Comparison of ENCODE assay signal across 8 mouse cellular contexts in the genomic region with DNA sequence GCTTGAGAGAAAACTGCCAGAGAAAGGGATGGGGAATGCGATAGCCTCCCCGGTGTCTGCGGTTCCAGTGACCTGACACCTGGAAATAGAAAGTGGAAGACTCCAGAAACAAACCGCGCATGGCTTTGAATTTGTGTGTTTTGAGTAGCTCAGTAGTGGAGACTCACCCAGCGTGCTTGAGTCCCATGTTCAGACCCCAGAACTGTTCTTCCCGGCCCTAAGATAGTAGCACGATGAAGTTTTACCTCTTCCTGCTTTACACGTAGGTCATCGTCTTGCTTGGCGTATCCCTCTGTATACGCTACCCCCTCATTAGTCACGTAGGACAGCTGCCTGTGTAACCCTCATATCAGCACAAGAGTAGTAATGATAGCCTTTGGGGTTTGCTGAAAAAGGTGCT. TPM values are rescaled to one million over a fixed set of nuclear protein-coding genes. Genes with fewer than 3 reads are reported as not detected.
DNase-seq lines count a peak whose midpoint lies in the region; ATAC-seq and TF ChIP-seq lines count a peak whose summit lies in the region.

No protein-coding gene starts in this region.

- H3K9ac ChIP-seq in heart, postnatal 0 days (replicated peaks; ENCODE audit: low read depth, low read length) = peak overlapping the region; percentile 88
- peak overlapping the region; percentile 92 for H3K9ac ChIP-seq in hindbrain, embryonic 11.5 days (ENCODE audit: low read depth, low read length)

- H3K27ac ChIP-seq in heart, postnatal 0 days (ENCODE audit: low read depth) = peak overlapping the region; percentile 89
- H3K27ac ChIP-seq in hindbrain, embryonic 11.5 days (ENCODE audit: low read depth, low read length) = peak overlapping the region; percentile 87

- no peak for TF ChIP-seq EP300 in heart, postnatal 0 days (IDR thresholded peaks at IDR 0.05; ENCODE audit: low read depth)

- no peaks in the 10 kb centered on the region for H3K27me3 ChIP-seq in heart, postnatal 0 days (ENCODE audit: control insufficient read depth, insufficient read depth, low read length)
- H3K27me3 ChIP-seq in hindbrain, embryonic 11.5 days (ENCODE audit: control insufficient read depth, insufficient read depth, low read length) = no peaks in the 10 kb centered on the region
- H3K27me3 ChIP-seq in megakaryocyte, embryonic 14.5 days (replicated peaks) = no peaks in the 10 kb centered on the region

- intact Hi-C loops in heart, postnatal 10 days (cut with DNase I) = loop anchor here (5.0 kb wide), 1 partner anchor 54 kb away; no protein-coding TSS in a partner anchor

- TF ChIP-seq CTCF in heart, postnatal 0 days (IDR thresholded peaks at IDR 0.05; ENCODE audit: low read depth) = no peak

- no peaks in the 10 kb centered on the region for H3K36me3 ChIP-seq in heart, postnatal 0 days (replicated peaks; ENCODE audit: control insufficient read depth, insufficient read depth, low read length)
- no peaks in the 10 kb centered on the region for H3K36me3 ChIP-seq in hindbrain, embryonic 11.5 days (ENCODE audit: control insufficient read depth, insufficient read depth, low read length)
- peaks cover 35% of the 10 kb centered on the region for H3K36me3 ChIP-seq in megakaryocyte, embryonic 14.5 days (replicated peaks; ENCODE audit: low read length)

- ATAC-seq in heart, postnatal 0 days (ENCODE audit: insufficient read depth, low read depth) = 0 out of 2 replicates have a peak, but pooled peaks have one; percentile 5
- peak; percentile 21 for ATAC-seq in activated CD4-positive, CD25-positive, alpha-beta regulatory T cell, adult 4 months
- ATAC-seq in hindbrain, embryonic 11.5 days (ENCODE audit: low FRiP score) = no peak; the same call in 1 of the 2 replicates

- H3K9me3 ChIP-seq in heart, postnatal 0 days (replicated peaks; ENCODE audit: control insufficient read depth, low read length) = no peaks in the 10 kb centered on the region
- H3K9me3 ChIP-seq in hindbrain, embryonic 11.5 days (ENCODE audit: control insufficient read depth, low read length) = no peaks in the 10 kb centered on the region
- H3K9me3 ChIP-seq in megakaryocyte, embryonic 14.5 days = no peaks in the 10 kb centered on the region

- WGBS in heart, postnatal 0 days = 1% methylated on average over 13 of the region's 13 CpGs
- 13% methylated on average over 13 of the region's 13 CpGs for WGBS in hindbrain, embryonic 11.5 days

- H3K4me3 ChIP-seq in heart, postnatal 0 days (ENCODE audit: low read depth, low read length) = peak overlapping the region; percentile 87
- H3K4me3 ChIP-seq in hindbrain, embryonic 11.5 days (ENCODE audit: low read depth, low read length) = peak overlapping the region; percentile 79
- peak overlapping the region; percentile 93 for H3K4me3 ChIP-seq in megakaryocyte, embryonic 14.5 days (replicated peaks)

- H3K4me2 ChIP-seq in heart, postnatal 0 days (ENCODE audit: low read depth, low read length) = peak overlapping the region; percentile 85
- H3K4me2 ChIP-seq in hindbrain, embryonic 11.5 days (replicated peaks; ENCODE audit: low read depth, low read length) = peak overlapping the region; percentile 87

- H3K4me1 ChIP-seq in heart, postnatal 0 days (ENCODE audit: control insufficient read depth, insufficient read depth) = peaks cover 15% of the 10 kb centered on the region
- peaks cover 6% of the 10 kb centered on the region for H3K4me1 ChIP-seq in hindbrain, embryonic 11.5 days (replicated peaks; ENCODE audit: control insufficient read depth, insufficient read depth, low read length)
- H3K4me1 ChIP-seq in megakaryocyte, embryonic 14.5 days = peaks cover 57% of the 10 kb centered on the region

- no peak for DNase-seq in heart, postnatal 0 days (ENCODE audit: low spot score)
- DNase-seq in heart, postnatal 10 days = no peak
- DNase-seq in hindbrain, embryonic 11.5 days (ENCODE audit: low spot score) = no peak
- no peak for DNase-seq in retina, postnatal 1 day
- DNase-seq in adrenal gland, postnatal 4 days (ENCODE audit: low spot score in 2 of 2) = no peak
- no peak for DNase-seq in frontal cortex, postnatal 10 days (ENCODE audit: low spot score in 2 of 2)

RNA-seq across cellular contexts. Expression of a gene that starts 0.6 kb away (rescaled TPM):
- total RNA-seq in heart, postnatal 0 days (2014; rRNA removed; ENCODE audit: low replicate concordance) = 23.6 and 29.6 TPM in 2 replicates
- 51.1 and 55.5 TPM in 2 replicates for polyA plus RNA-seq in heart, postnatal 0 days (2015; fragmentation: Nextera tagmentation; extraction: Ambion mirVana)
- total RNA-seq in heart, postnatal 10 days (2021) = 10 to 100 TPM; 32.4 to 34.0 TPM
- 10 to 100 TPM; 30.7 to 54.6 TPM for polyA plus RNA-seq in activated CD4-positive, CD25-positive, alpha-beta regulatory T cell, adult 4 months (2017; shearing (Covaris generic))
- 36.2 and 37.2 TPM in 2 replicates for polyA plus RNA-seq in hindbrain, embryonic 11.5 days (2014; fragmentation: Nextera tagmentation; extraction: Ambion mirVana)
- 42.3 and 73.0 TPM in 2 replicates for polyA plus RNA-seq in megakaryocyte, embryonic 14.5 days (2012; ENCODE audit: insufficient read depth, low replicate concordance)
- 10 to 100 TPM; 49.9 to 50.4 TPM for total RNA-seq in adrenal gland, postnatal 4 days (2021)

RNA-seq across cellular contexts. Expression of a gene that starts 20.7 kb away (rescaled TPM):
- total RNA-seq in heart, postnatal 0 days (2014; rRNA removed; ENCODE audit: low replicate concordance) = not detected in 2 replicates
- not detected in 2 replicates for polyA plus RNA-seq in heart, postnatal 0 days (2015; fragmentation: Nextera tagmentation; extraction: Ambion mirVana)
- total RNA-seq in heart, postnatal 10 days (2021) = not detected
- polyA plus RNA-seq in activated CD4-positive, CD25-positive, alpha-beta regulatory T cell, adult 4 months (2017; shearing (Covaris generic)) = not detected
- polyA plus RNA-seq in hindbrain, embryonic 11.5 days (2014; fragmentation: Nextera tagmentation; extraction: Ambion mirVana) = 1.0 TPM in 2 replicates
- 1.1 TPM in 1 of 2 replicates, not detected in the other for polyA plus RNA-seq in megakaryocyte, embryonic 14.5 days (2012; ENCODE audit: insufficient read depth, low replicate concordance)
- total RNA-seq in adrenal gland, postnatal 4 days (2021) = not detected

RNA-seq across cellular contexts. Expression of a gene that starts 50.3 kb away (rescaled TPM):
- total RNA-seq in heart, postnatal 0 days (2014; rRNA removed; ENCODE audit: low replicate concordance) = 14.2 and 15.5 TPM in 2 replicates
- 2.5 and 2.9 TPM in 2 replicates for polyA plus RNA-seq in heart, postnatal 0 days (2015; fragmentation: Nextera tagmentation; extraction: Ambion mirVana)
- 1 to 10 TPM; 8.4 to 9.5 TPM for total RNA-seq in heart, postnatal 10 days (2021)
- polyA plus RNA-seq in activated CD4-positive, CD25-positive, alpha-beta regulatory T cell, adult 4 months (2017; shearing (Covaris generic)) = 1 to 10 TPM; 2.0 to 2.1 TPM
- 13.0 and 14.4 TPM in 2 replicates for polyA plus RNA-seq in hindbrain, embryonic 11.5 days (2014; fragmentation: Nextera tagmentation; extraction: Ambion mirVana)
- 186 and 225 TPM in 2 replicates for polyA plus RNA-seq in megakaryocyte, embryonic 14.5 days (2012; ENCODE audit: insufficient read depth, low replicate concordance)
- total RNA-seq in adrenal gland, postnatal 4 days (2021) = 10 to 100 TPM; 34.0 to 36.7 TPM

Comparison
In these comparisons a context has a peak if more than half of its experiments do, and no peak if none do; other contexts are left out.
1. RNA of a gene that starts 50.3 kb away (polyA plus RNA-seq): 186 to 225 TPM in megakaryocyte, embryonic 14.5 days; 13.0 to 14.4 TPM in hindbrain, embryonic 11.5 days, 2.5 to 2.9 TPM in heart, postnatal 0 days and 2.0 to 2.1 TPM in activated CD4-positive, CD25-positive, alpha-beta regulatory T cell, adult 4 months; every median in the first group is over 10 times any median in the second.
2. Peak in every context shown above with its lines, with median percentiles within 50 percentile points of each other: H3K4me3 ChIP-seq.